Mouse (Mus musculus) bone marrow, adult 2 months (tissue): ENCODE data around the gene Glp2r.

Experiments
- CTCF ChIP-seq: fragments of 200-500 bp; IDR thresholded peaks from 2 replicates; pipeline ENCODE4 v1.5.1; 2011; ENCODE audit warnings: low read length, control low read depth; ENCODE audit not compliant: control insufficient read depth, insufficient read depth
- POLR2A ChIP-seq: fragments of 200-500 bp; IDR thresholded peaks from 2 replicates; pipeline ENCODE4 v1.6.1; 2011; ENCODE audit warnings: low read depth, mild to moderate bottlenecking, control low read depth, low read length, borderline replicate concordance; ENCODE audit not compliant: control insufficient read depth

DNA sequence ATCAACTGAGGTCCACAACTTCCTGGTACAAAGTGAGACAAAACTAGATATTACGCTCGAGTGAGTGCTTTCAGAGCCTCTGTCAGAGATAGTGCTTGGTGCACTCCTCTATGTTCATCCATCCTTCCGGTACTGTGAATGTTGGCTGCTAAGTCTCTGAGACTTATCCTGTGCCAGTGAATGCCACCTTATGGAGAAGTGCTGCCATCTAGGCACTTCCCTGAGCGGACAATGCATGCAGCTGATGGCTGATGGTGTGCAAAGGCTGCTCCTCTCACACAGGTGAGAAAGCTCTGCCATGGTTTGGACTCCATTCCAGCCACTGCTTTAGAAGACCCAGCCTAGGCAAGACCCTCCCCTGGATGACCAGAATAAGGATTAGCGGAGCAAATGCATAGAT lies 37.1 kb upstream of the Glp2r start:
- TF ChIP-seq CTCF (no peak), POLR2A (no peak)
